Mouse (Mus musculus): ENCODE measurements around the gene Synpo2l. TPM values are rescaled to one million over a fixed set of nuclear protein-coding genes. Genes with fewer than 3 reads are reported as not detected.

The Synpo2l gene
- 0.44 and 0.68 TPM in 2 replicates for polyA plus RNA-seq (2012)

DNA sequence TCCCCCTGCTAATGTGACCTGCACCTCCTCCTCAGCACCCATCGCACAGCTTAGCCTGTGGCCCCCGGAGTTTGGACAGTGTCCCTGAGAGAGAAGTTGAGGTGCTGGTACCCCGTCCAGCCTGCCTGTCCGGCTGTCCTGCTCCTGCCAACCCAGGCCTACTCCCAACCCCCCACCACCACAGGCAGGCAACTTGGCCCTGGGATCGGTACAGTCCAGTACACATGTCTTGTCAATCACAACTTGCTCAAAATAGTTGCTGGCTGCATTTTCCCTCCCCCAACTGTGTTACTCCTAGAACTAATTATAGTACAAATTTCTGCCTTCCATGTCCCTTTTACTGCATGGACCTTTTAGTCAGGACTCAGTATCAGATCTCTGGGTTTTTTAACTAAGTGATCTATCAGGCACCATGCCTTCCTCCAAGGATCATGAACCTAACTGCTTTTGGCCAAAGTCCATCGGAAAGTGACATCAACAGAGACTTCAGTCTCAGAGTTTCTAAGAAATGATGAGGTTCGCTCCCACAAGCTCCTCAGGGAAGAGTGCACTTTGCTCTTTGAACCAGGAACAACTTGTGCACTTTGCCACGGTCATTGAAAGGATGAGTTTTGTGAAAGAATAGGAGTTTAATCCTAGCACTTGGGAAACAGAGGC is at the start of gene Synpo2l:
Synpo2l (minus strand) TSS at position 201 of the 657 bp plus-strand sequence.

DNA sequence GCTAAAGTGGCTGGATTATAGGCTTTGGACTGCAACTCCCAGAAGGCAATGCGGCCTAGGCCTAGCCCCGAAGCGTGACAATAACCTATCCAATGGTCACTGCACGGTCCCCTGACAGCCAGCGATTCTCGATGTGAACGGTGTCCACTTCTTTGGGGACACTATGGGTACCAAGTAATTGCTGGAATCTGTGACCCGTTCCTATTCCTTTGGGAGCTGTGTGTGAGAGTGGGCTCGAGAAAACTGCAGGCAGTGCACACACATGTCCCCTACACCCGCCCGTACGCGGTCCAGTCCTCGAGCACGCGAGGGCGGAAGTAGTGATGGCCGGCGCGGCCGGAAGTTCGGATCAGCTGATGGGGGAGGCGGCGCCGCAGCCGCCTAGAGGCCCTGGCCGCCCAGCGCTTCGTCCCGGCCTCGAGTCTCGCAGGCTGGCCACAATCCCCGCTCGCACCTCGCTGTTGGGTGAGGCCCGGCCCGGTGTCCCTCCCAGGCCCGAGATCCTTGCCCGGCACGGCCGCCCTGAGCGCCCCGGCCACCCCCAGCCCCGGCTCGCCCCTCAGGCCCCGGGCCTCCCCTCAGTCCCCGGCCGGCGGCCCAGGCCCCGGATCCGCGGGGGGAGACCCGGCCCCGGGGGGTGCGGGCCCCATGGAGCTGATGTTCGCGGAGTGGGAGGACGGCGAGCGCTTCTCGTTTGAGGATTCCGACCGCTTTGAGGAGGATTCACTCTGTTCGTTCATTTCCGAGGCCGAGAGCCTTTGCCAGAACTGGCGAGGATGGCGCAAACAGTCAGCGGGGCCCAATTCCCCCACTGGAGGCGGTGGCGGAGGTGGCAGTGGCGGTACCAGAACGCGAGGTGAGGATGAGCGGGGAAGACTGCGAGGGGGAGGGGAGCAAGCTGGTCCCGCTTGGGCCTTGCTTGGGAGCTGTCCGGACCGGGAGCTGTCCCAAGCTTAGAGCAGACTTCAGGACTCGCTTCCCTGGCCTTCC is 39.3 kb upstream of the Synpo2l start, which contains the start of gene Zswim8:
Zswim8 (plus strand) TSS at position 352 of the 990 bp plus-strand sequence.

DNA sequence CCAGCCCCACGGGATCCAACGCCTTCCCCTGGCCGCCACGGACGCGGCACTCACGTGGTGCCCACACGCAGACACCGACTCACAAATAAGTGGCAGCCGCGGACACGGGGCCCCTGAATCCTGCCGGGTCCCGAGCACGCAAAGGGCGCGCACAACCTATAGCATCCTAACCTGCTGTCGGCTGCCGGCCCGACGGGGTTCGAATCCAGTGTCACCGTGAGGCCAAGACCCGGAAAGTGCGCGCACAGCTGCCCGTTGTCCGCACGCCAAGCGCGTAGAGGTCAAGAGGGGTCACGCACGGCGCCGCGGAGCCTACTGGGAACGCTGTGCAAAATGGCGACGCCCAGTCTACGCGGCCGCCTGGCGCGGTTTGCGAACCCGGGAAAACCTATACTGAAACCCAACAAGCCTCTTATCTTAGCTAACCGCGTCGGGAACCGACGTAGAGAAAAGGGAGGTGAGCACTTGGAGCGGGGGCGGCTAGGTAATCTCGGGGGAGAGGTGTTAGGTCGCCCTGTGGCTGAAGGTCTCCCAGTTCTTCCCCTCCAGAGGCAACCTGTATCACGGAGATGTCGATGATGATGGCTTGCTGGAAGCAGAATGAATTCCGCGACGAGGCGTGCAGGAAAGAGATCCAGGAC is 34.7 kb upstream of the Synpo2l start, which contains the start of gene Chchd1:
Chchd1 (plus strand) TSS at position 266 of the 641 bp plus-strand sequence.

GRCm38 (mm10) chr14:20694884-20695760 is 27.0 kb upstream of the Synpo2l start, which contains the start of gene Fut11:
Gene Fut11 (plus strand): TSS chr14:20694968.

DNA sequence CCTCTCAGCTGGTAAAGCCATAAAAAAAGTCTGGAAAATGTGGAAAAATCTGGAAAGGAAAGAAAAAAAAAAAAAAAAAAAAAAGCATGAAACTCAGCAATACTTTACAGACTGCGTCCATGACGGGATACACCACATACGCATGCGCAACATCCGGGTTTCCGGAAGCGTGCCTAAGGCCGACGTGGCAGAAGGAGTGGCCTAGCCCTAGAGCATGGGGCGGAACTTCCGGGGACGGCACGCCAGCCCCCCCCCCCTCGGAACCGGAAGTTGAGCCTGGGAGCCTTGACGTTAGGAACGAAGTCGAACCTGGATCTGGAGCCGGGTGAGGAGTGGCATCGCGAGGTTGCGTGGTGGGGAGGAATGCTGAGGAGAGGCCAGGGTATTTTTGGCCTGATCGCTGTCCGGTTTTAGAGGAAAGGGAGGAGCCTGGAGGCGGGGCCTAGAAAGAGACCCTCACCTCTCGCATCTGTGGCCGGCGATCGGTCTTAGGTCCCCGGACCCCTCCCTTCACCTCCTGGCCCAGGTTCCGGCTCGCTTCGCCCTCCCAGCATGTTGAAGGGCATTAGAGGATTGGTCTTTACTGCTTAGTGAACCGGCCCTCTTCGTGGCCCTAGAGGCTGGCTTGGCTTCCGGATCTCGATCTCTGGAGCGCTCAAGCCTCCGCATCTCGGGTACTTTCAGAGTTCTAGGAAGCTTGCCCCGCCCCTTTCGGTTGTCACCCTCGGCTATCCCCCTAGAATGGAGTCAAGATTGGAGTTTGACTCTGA is 6.1 kb upstream of the Synpo2l start, which contains the start of gene Sec24c:
Sec24c (plus strand) TSS at position 245 of the 770 bp plus-strand sequence.

DNA sequence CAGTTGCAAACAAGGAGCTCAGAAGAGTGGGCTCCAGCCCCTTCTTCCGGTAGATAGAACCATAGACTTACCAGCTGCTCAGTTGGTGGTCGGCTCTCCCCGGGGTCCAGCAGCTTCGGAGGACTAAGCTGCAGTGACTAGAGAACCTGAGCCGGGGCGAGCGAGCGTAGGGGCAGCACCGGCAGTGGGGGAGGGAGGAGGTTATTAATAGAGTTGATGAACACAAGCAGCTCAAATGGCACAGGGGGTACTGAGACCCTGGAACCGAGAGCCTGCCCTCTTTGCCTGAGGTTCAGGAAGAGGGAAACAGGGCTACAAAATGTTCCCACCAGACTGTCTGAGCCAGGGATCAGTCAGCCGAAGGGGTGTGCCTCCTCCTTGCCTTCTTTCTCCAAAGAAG is 11.8 kb downstream of the Synpo2l start, which contains the start of gene Myoz1:
Myoz1 (minus strand) TSS at position 180 of the 400 bp plus-strand sequence.

DNA sequence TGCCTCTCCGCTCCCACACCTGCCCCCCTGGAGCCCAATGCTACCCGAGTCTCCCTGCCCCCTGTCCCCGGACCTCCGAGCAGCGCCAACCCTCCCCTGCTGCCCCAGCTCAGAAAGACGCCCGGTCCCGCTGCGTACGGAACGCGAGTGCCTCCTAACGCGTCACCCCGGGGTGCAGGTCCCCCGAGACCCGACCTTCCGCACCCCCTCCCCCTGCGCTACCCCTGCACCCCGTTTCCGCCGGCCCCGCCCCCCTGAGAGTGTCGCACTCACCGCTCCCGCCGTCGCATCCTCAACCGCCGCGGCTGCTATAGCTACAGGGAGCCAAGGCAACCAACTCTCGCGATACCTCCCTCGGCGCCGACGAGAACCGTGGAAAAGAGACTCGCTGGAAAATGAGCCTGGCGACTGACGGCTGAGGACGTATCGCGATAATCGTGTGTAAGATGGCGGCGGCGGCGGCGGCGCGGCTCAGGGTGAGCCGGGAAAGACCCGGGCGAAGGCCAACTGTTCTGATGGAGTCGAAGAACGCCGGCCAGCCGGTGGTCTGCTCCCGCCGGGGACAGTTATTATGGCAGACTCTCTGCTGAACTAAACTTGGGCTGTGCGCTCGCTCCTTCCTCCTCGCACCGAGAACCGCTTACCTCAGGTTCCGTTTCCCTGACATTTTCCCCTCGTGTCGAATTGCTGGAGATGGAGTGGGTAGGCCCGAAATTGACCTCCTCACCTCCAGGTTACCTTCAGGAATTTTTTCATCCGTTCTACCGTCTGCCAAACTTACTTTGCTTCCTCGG is 27.3 kb downstream of the Synpo2l start, which contains the start of gene Usp54:
Usp54 (minus strand) TSS at position 420 of the 794 bp plus-strand sequence.

Other genes with a start within 250 kb of the Synpo2l start
- gene Cfap70, start 216.1 kb downstream of the Synpo2l start, polyA plus RNA-seq (2012), result not detected in 2 replicates
- 28.3 and 32.6 TPM in 2 replicates for gene Anxa7, start 188.2 kb downstream of the Synpo2l start, polyA plus RNA-seq (2012)
- 0.05 and 0.18 TPM in 2 replicates for gene Mss51, start 171.5 kb downstream of the Synpo2l start, polyA plus RNA-seq (2012)
- 5.2 and 5.5 TPM in 2 replicates for gene Ppp3cb, start 121.8 kb downstream of the Synpo2l start, polyA plus RNA-seq (2012)
- gene Usp54, start 27.3 kb downstream of the Synpo2l start, polyA plus RNA-seq (2012), result 2.2 and 2.7 TPM in 2 replicates
- gene Myoz1, start 11.8 kb downstream of the Synpo2l start, polyA plus RNA-seq (2012), result 0.12 TPM in 1 of 2 replicates, not detected in the other
- 199 and 207 TPM in 2 replicates for gene Sec24c, start 6.0 kb upstream of the Synpo2l start, polyA plus RNA-seq (2012)
- 9.1 and 10.2 TPM in 2 replicates for gene Fut11, start 26.6 kb upstream of the Synpo2l start, polyA plus RNA-seq (2012)
- gene Chchd1, start 34.7 kb upstream of the Synpo2l start, polyA plus RNA-seq (2012), result 6.2 and 10.2 TPM in 2 replicates
- gene Zswim8, start 39.2 kb upstream of the Synpo2l start, polyA plus RNA-seq (2012), result 84.3 and 87.9 TPM in 2 replicates
- 14.8 and 19.4 TPM in 2 replicates for gene Ndst2, start 66.2 kb upstream of the Synpo2l start, polyA plus RNA-seq (2012)
- 29.5 and 50.9 TPM in 2 replicates for gene Camk2g, start 125.7 kb upstream of the Synpo2l start, polyA plus RNA-seq (2012)
- 0.37 and 0.69 TPM in 2 replicates for gene Plau, start 168.3 kb upstream of the Synpo2l start, polyA plus RNA-seq (2012)